Mouse (Mus musculus): ENCODE data around the gene Ikzf2.

DNA sequence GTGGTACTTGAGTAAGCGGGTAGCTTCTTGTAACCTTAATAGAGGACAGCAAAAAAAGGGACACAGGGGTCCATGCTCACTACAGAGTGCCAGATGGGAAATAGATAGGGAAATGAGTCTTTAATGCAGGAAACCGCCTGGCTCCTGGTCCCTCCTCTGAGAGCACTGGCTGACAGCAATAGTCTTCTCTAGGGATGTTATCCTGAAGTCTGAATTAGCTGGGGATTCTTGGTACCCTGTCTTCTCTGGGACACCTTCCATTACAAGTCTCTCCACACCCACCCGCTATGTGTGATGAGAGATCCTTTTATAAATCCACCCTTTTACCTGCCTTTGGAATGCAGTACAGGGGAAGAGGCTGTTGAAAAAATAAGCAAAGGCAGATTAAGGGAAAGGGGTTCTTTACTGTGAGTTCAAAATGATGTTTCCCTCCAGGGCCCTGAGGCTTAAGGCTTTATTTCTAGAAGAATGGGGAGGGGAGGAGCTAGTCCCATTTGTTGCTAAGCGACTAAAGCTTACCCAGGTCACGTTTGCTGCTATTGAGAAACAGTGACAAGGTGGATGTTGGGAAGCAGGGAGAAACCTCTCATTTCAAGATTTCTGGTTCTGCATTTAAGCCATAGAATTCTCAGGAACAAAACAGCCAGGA is 42.1 kb upstream of the Ikzf2 start:
- no peak for TF ChIP-seq POLR2A (IDR thresholded peaks at IDR 0.05; ENCODE audit: insufficient read length, low read depth)
- TF ChIP-seq SRF (IDR thresholded peaks at IDR 0.05; ENCODE audit: control insufficient read depth, insufficient read length, low read depth): no peak
- no peak for TF ChIP-seq TCF3 (IDR thresholded peaks at IDR 0.05; ENCODE audit: insufficient read length, low read depth)
- no peak for TF ChIP-seq USF1 (IDR thresholded peaks at IDR 0.05; ENCODE audit: low read depth)
- no peak for TF ChIP-seq CEBPB (IDR thresholded peaks at IDR 0.05; ENCODE audit: insufficient read depth, poor library complexity, severe bottlenecking)
- no peak for TF ChIP-seq TCF12 (IDR thresholded peaks at IDR 0.05; ENCODE audit: insufficient read depth, poor library complexity, severe bottlenecking)
- no peak for TF ChIP-seq E2F4 (IDR thresholded peaks at IDR 0.05; ENCODE audit: insufficient read depth)
- TF ChIP-seq MYOD1 (IDR thresholded peaks at IDR 0.05; ENCODE audit: control insufficient read depth in 1 of 3, insufficient read length in 2 of 3, low read depth in 2 of 3): no peak
- no peak for TF ChIP-seq MYOG (IDR thresholded peaks at IDR 0.05; ENCODE audit: control insufficient read depth in 1 of 3, insufficient read depth in 1 of 3, insufficient read length in 2 of 3, low read depth in 2 of 3)
- TF ChIP-seq MAX (IDR thresholded peaks at IDR 0.05; ENCODE audit: low read depth): no peak
